Mouse (Mus musculus) liver, embryonic 12.5 days (tissue): ENCODE results near the gene Arrdc3. TPM values are rescaled to one million over a fixed set of nuclear protein-coding genes. Genes with fewer than 3 reads are reported as not detected.

Experiments used
- ATAC-seq: fragments of 200-750 bp; cut with Nextera tagmentation; 2 replicates; pipeline ENCODE4 v1.8.0; 2017; ENCODE audit warnings: moderate number of reproducible peaks, mild to moderate bottlenecking, moderate library complexity
- H3K27ac ChIP-seq: fragments of 300-500 bp; sonication (generic); 2 replicates; pipeline ENCODE4 v1.5.1; 2016; ENCODE audit warnings: mild to moderate bottlenecking
- H3K27me3 ChIP-seq: fragments of 300-500 bp; sonication (generic); replicated peaks from 2 replicates; pipeline ENCODE4 v1.6.1; 2016; ENCODE audit warnings: mild to moderate bottlenecking, moderate library complexity
- H3K36me3 ChIP-seq: fragments of 300-500 bp; sonication (generic); 2 replicates; pipeline ENCODE4 v1.6.1; 2016; ENCODE audit warnings: mild to moderate bottlenecking, moderate library complexity
- H3K4me1 ChIP-seq: fragments of 300-500 bp; sonication (generic); 2 replicates; pipeline ENCODE4 v1.6.1; 2016
- H3K4me2 ChIP-seq: fragments of 300-500 bp; sonication (generic); 2 replicates; pipeline ENCODE4 v1.6.1; 2016; ENCODE audit warnings: mild to moderate bottlenecking, moderate library complexity
- H3K4me3 ChIP-seq: fragments of 300-500 bp; sonication (generic); 2 replicates; pipeline ENCODE4 v1.5.1; 2016; ENCODE audit warnings: mild to moderate bottlenecking, moderate library complexity
- H3K9ac ChIP-seq: fragments of 300-500 bp; sonication (generic); 2 replicates; pipeline ENCODE4 v1.6.1; 2016; ENCODE audit warnings: mild to moderate bottlenecking, moderate library complexity
- H3K9me3 ChIP-seq: fragments of 300-500 bp; sonication (generic); replicated peaks from 2 replicates; pipeline ENCODE4 v1.6.1; 2016; ENCODE audit warnings: mild to moderate bottlenecking, moderate library complexity
- WGBS: fragments of 180-500 bp; shearing (Covaris S2); methylation state at CpG from one replicate; pipeline ENCODE4 v1.1.7; 2016; ENCODE audit not compliant: insufficient replicate concordance; 5-methylcytosine and 5-hydroxymethylcytosine counted together
- polyA plus RNA-seq: library from polyadenylated mRNA; unstranded; fragments of >200 nt; fragmentation: Nextera tagmentation; extraction: Ambion mirVana; gene quantifications from 2 replicates; pipeline ENCODE4 v1.2.1, GENCODE M21; 2016

Gene Arrdc3
- polyA plus RNA-seq, result 18.8 and 21.5 TPM in 2 replicates

GRCm38 (mm10) chr13:80883190-80883589, at the start of gene Arrdc3:
Gene Arrdc3, plus strand, starts transcription at chr13:80883384.
- WGBS, result 0% methylated on average over 24 of the region's 31 CpGs
- Histone ChIP-seq H3K27me3 (no peaks in the 10 kb centered on the region), H3K27ac (peak within 1 kb of the TSS; percentile 100), H3K36me3 (peaks cover 7% of the 10 kb centered on the region), H3K4me2 (peak within 1 kb of the TSS; percentile 70), H3K4me1 (peaks cover 5% of the 10 kb centered on the region; the same call in 1 of the 2 replicates), H3K4me3 (peak within 1 kb of the TSS; percentile 77), H3K9ac (peak within 1 kb of the TSS; percentile 97), H3K9me3 (no peaks in the 10 kb centered on the region)
- peak; percentile 57 for ATAC-seq

- no peaks in the 10 kb centered on the region for H3K4me1 ChIP-seq
- H3K4me3 ChIP-seq, result no peak overlapping the region
- H3K36me3 ChIP-seq, result no peaks in the 10 kb centered on the region
- H3K27me3 ChIP-seq, result no peaks in the 10 kb centered on the region
- H3K4me2 ChIP-seq, result no peak overlapping the region
- 11% methylated on average over 5 of the region's 5 CpGs for WGBS
- H3K9me3 ChIP-seq, result no peaks in the 10 kb centered on the region
- no peak overlapping the region for H3K27ac ChIP-seq
- no peak overlapping the region for H3K9ac ChIP-seq
- no peak for ATAC-seq
Measured at GRCm38 (mm10) chr13:80862215-80862614, 21.0 kb upstream of the Arrdc3 start.

DNA sequence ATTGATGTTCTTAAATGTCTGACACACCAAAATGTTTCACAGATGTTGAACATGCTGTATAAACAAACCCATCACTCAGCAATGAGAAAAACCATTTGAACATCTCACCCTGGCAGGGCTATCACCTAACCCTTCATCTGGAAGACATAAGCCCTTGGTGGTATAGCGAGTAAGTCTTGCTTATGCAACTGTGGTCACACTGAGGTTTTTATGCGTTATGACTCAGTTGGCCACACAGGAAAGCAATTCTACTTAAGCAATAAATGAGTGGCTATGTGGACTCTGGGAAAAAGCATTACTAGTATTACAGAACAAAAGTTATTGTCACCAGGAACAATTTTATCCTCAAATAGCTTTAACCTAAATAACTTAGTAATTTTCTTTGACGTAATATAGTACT, 19.0 kb upstream of the Arrdc3 start:
- H3K4me3 ChIP-seq, result no peak overlapping the region
- 57% methylated on average over 3 of the region's 3 CpGs for WGBS
- no peaks in the 10 kb centered on the region for H3K36me3 ChIP-seq
- no peaks in the 10 kb centered on the region for H3K4me1 ChIP-seq
- H3K4me2 ChIP-seq, result no peak overlapping the region
- no peaks in the 10 kb centered on the region for H3K27me3 ChIP-seq
- no peaks in the 10 kb centered on the region for H3K9me3 ChIP-seq
- no peak overlapping the region for H3K9ac ChIP-seq
- ATAC-seq, result no peak
- H3K27ac ChIP-seq, result no peak overlapping the region

- no peak overlapping the region for H3K4me3 ChIP-seq
- no peaks in the 10 kb centered on the region for H3K27me3 ChIP-seq
- H3K36me3 ChIP-seq, result no peaks in the 10 kb centered on the region
- no peak overlapping the region for H3K9ac ChIP-seq
- H3K27ac ChIP-seq, result no peak overlapping the region
- no peaks in the 10 kb centered on the region for H3K9me3 ChIP-seq
- H3K4me2 ChIP-seq, result no peak overlapping the region
- no peak for ATAC-seq
- WGBS, result 73% methylated on average over 5 of the region's 5 CpGs
- no peaks in the 10 kb centered on the region for H3K4me1 ChIP-seq
Measured at GRCm38 (mm10) chr13:80875126-80875525, 8.1 kb upstream of the Arrdc3 start.

- Histone ChIP-seq H3K4me3 (no peak overlapping the region), H3K4me2 (no peak overlapping the region), H3K27ac (no peak overlapping the region), H3K27me3 (no peaks in the 10 kb centered on the region), H3K4me1 (no peaks in the 10 kb centered on the region), H3K36me3 (no peaks in the 10 kb centered on the region), H3K9ac (no peak overlapping the region), H3K9me3 (no peaks in the 10 kb centered on the region)
- WGBS, result 70% methylated on average over 4 of the region's 4 CpGs
- ATAC-seq, result no peak
Measured at GRCm38 (mm10) chr13:80880756-80881155, 2.4 kb upstream of the Arrdc3 start.

- ATAC-seq, result no peak
- WGBS, result 20% methylated on average over 6 of the region's 6 CpGs
- Histone ChIP-seq H3K4me2 (peak overlapping the region; percentile 70), H3K36me3 (no peaks in the 10 kb centered on the region), H3K27me3 (no peaks in the 10 kb centered on the region), H3K9ac (peak overlapping the region; percentile 97; the same call in 1 of the 2 replicates), H3K4me3 (peak overlapping the region; percentile 77; the same call in 1 of the 2 replicates), H3K4me1 (no peaks in the 10 kb centered on the region), H3K9me3 (no peaks in the 10 kb centered on the region), H3K27ac (peak overlapping the region; percentile 100)
Measured at GRCm38 (mm10) chr13:80881722-80882500, 1.3 kb upstream of the Arrdc3 start.

DNA sequence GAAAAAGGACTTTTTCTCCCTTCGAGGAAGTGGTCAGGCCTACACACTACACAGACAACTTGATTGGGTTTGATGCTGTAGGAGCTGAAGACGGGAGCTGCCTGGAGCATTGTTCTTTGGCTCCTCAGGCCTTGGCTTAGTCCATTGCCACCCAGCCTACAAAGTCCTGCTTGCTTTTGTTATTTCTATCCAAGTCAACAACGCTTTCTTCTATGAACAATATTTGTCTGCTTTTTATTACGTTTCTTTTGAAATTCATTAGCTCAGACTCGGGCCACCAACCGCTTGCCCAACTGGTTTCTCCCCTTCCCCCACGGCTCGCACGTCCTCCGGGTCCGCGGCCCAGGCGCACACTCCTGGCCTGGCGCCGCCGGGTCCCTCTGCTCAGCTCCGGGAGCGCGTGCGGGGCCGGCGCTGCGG, 458 bp upstream of the Arrdc3 start:
- Histone ChIP-seq H3K9ac (peak overlapping the region; percentile 97), H3K4me2 (peak overlapping the region; percentile 70), H3K27ac (peak overlapping the region; percentile 100), H3K4me3 (peak overlapping the region; percentile 77), H3K27me3 (no peaks in the 10 kb centered on the region), H3K9me3 (no peaks in the 10 kb centered on the region), H3K36me3 (peaks cover 3% of the 10 kb centered on the region), H3K4me1 (peaks cover 2% of the 10 kb centered on the region; the same call in 1 of the 2 replicates)
- ATAC-seq, result no peak; the same call in 1 of the 2 replicates
- WGBS, result under 1% methylated on average over 17 of the region's 23 CpGs

GRCm38 (mm10) chr13:80883649-80884376, 629 bp downstream of the Arrdc3 start:
- Histone ChIP-seq H3K9me3 (no peaks in the 10 kb centered on the region), H3K4me3 (peak overlapping the region; percentile 77), H3K4me2 (peak overlapping the region; percentile 70), H3K9ac (peak overlapping the region; percentile 97), H3K27ac (peak overlapping the region; percentile 100), H3K4me1 (peaks cover 5% of the 10 kb centered on the region; the same call in 1 of the 2 replicates), H3K27me3 (no peaks in the 10 kb centered on the region), H3K36me3 (peaks cover 11% of the 10 kb centered on the region)
- under 1% methylated on average over 23 of the region's 23 CpGs for WGBS
- ATAC-seq, result no peak

GRCm38 (mm10) chr13:80884377-80884983, 1.3 kb downstream of the Arrdc3 start:
- under 1% methylated on average over 15 of the region's 15 CpGs for WGBS
- no peak for ATAC-seq

GRCm38 (mm10) chr13:80885103-80885833, 2.1 kb downstream of the Arrdc3 start:
- Histone ChIP-seq H3K36me3 (peaks cover 18% of the 10 kb centered on the region), H3K4me2 (peak overlapping the region; percentile 70), H3K4me1 (peaks cover 5% of the 10 kb centered on the region; the same call in 1 of the 2 replicates), H3K9me3 (no peaks in the 10 kb centered on the region), H3K27me3 (no peaks in the 10 kb centered on the region), H3K27ac (peak overlapping the region; percentile 100), H3K4me3 (peak overlapping the region; percentile 77), H3K9ac (peak overlapping the region; percentile 97)
- peak; percentile 85 for ATAC-seq
- under 1% methylated on average over 42 of the region's 47 CpGs for WGBS

More at GRCm38 (mm10) chr13:80884377-80884983, 1.3 kb downstream of the Arrdc3 start:
- Histone ChIP-seq H3K27ac (peak overlapping the region; percentile 100), H3K9ac (peak overlapping the region; percentile 97), H3K9me3 (no peaks in the 10 kb centered on the region), H3K4me2 (peak overlapping the region; percentile 70), H3K4me3 (peak overlapping the region; percentile 77), H3K4me1 (peaks cover 5% of the 10 kb centered on the region; the same call in 1 of the 2 replicates), H3K36me3 (peaks cover 14% of the 10 kb centered on the region), H3K27me3 (no peaks in the 10 kb centered on the region)
